Mouse (Mus musculus) spleen, postnatal 14 days (tissue): ENCODE measurements at regions not wholly inside any gene's neighbourhood (a gene's known extent, or its start where the extent isn't known, plus 50 kb on each side); places are given as distances from the start of the nearest gene placed in this dataset.

Experiments used
- DNase-seq, 2 experiments: peaks; one replicate each; pipeline ENCODE4 v3.0.0; 2021 to 2022; ENCODE audit warnings: low spot score in 2 of 2

GRCm38 (mm10) chr15:31673038-31673437 lies 71.4 kb downstream of the Fam173b start:
- no peak for DNase-seq

DNA sequence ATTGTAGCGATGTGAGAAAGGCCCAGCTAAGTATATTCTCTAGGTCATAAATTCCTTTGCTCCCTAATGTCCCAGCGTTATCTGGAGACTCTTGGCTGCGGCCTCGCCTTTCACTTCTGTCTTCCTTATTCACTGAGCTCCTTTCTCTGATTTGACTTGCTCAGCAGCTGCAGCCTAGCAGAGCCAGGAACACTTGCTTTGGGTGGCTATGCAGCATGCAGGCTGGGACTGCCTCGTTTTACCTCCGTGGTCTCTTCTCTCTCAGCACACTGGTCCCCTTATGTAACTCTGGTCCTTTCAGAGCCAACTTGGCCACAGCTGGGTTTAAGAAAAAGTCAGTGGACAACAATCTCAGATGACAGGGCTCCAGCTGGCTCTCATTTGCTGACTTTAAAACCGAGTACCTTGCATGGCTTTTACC lies 75.1 kb downstream of the Fam173b start:
- no peak for DNase-seq

DNA sequence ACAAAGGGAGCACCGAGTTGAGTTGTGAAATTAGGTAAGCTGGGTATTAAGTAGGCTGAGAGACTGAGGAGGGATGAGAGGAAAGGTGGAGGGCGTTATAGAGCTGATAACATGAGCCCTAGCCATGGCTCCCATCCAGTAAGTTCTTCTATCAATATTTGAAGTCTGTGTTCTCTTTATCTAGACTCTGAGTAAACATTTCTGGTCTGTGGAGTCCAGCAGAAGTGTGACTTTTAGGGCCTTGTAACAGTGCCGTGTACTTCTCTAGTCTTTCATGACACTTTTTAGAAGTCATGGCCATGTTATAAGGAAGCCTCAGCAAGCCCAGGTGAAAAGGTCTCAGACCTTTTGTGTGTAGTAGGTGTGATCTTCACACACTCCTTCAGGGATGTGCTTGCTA lies 91.5 kb downstream of the Fam173b start:
- DNase-seq: no peak

DNA sequence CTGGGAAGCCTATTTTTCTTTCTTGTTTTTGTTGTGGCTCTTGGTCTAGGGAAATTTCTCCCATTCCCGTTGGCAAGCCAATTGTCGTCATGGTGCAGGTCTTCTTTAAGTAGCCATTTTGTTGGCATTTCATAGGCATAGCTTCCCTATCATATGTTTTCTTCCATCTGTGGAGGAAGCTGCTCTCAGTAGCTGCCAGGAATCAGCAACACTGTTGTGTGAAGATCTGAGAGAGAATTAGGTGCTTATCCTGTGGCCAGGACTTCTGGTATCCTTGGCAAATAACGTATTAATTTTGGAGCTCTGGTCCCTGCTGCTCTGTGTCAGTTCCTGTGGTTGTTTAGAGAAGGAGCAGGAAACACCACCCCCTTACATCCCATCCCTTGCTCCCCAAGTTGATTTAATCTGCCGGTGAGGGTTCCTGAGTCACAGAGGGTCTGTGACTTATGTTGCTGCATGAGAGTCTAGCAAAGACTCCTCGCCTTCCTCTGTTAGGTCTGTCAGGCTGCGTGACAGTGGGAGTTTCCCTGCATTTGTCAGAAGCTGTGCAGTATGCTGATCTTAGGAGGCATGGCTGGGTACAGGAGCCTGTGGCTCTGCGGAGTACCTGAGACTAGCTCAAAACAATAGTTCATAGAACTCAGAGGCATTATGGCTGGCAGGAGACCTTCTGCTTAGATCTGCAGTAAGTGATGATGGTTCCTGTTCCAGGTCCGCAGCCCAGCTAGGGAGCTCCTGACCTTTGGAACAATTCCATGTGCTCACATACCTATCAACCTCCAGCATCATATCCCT lies 93.4 kb downstream of the Fam173b start:
- DNase-seq: no peak

GRCm38 (mm10) chr15:31703400-31703799 lies 101.7 kb downstream of the Fam173b start:
- no peak for DNase-seq

- no peak for DNase-seq
Measured at GRCm38 (mm10) chr15:31707416-31707815, 105.8 kb downstream of the Fam173b start.

- no peak for DNase-seq
Measured at GRCm38 (mm10) chr15:31721019-31721418, 119.4 kb downstream of the Fam173b start.

DNA sequence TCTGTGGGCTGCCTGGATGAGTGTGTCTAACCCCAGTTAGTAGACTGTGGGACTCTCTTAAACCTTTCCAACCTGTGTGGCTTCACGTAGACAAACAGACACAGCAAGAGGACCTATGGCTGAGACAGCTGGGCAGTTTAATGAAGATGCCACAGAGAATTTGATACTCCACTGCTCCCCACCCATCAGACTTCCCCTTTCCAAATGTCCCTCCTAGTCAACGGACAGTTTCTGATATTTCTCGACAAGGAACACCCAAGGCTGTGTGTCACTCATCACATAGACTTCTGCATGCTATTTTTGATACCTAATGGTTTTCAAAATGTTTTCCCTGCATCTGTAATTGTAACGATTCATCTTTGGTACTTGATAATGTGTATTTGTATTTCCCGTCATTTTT lies 120.8 kb downstream of the Fam173b start:
- no peak for DNase-seq

DNA sequence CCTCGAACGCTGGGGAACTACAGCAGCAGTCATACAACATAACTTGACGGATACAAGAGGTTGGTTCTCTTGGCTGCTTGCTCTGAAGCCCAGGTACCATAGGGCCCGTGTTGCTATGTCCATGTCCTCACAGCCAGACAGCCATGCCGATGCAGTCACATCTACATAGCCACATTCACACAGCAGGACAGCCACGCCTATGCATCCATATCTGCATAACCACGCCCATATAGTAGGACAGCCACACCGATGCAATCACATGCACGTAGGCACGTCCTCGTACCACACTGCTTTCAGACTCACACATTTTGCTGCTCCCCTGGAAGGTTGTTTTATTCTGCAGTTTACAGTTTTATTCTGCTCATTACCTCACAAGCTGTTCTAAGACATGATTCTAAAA lies 122.6 kb downstream of the Fam173b start:
- no peak for DNase-seq

DNA sequence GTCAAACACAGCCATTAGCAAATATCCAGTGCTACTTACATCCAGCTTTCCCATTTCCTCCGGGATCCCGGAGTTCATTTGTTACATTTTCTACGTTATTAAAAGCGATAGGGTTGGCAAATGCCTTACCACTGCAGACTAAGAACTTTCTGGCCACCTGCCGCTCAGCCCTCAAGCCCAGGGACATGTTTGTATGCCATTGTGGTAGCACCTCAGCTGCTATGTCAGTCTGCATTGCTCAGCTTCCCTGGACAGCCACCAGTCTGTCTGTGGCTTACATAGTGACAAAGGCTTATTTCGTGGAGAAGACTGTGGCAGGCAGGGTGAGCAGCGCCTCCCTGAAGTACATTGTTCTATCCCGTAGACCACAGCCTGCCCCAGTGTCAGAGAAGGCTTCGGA lies 127.5 kb downstream of the Fam173b start:
- no peak for DNase-seq

DNA sequence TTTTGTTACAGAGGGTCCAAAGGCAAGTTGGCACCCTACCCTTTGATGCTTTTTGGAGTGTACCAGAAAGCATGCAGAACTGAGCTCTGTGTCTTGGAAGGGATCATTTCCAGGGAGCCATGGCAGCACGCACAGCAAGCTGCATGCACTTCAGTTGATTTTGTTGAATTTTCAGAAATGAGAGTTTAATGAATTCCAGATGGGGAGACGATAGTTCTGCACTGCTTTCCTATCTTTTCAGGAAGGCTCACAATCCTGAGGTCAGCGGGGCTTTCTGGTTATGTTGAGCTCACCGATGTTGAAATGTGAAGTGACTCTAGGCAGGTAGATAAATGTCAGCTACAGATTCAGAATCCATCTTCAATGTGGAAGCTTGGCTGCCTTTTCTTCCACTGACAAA lies 140.0 kb downstream of the Fam173b start:
- no peak for DNase-seq

DNA sequence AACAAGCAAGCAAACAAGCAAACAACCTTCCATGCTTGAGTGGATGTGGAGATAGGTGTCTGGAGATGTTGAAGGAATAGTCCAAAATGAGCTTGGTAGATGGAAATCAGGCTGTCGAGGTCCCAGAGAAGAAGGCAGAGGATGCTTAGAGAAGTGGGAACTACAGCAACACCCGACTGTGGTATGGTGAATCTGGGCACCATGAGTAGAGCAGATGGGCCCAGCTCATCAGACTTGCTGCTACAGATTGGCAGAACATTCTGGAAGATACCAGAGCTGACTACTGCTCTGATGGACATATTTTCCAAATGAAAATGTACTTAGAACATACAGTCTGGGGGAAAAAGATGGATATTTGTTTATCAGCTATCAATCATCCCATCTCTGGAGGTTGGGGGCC lies 142.9 kb downstream of the Fam173b start:
- DNase-seq: no peak

- no peak for DNase-seq
Measured at GRCm38 (mm10) chr15:31752632-31753031, 151.0 kb downstream of the Fam173b start.

- DNase-seq: no peak
Measured at GRCm38 (mm10) chr15:31753578-31754281, 152.1 kb downstream of the Fam173b start.

DNA sequence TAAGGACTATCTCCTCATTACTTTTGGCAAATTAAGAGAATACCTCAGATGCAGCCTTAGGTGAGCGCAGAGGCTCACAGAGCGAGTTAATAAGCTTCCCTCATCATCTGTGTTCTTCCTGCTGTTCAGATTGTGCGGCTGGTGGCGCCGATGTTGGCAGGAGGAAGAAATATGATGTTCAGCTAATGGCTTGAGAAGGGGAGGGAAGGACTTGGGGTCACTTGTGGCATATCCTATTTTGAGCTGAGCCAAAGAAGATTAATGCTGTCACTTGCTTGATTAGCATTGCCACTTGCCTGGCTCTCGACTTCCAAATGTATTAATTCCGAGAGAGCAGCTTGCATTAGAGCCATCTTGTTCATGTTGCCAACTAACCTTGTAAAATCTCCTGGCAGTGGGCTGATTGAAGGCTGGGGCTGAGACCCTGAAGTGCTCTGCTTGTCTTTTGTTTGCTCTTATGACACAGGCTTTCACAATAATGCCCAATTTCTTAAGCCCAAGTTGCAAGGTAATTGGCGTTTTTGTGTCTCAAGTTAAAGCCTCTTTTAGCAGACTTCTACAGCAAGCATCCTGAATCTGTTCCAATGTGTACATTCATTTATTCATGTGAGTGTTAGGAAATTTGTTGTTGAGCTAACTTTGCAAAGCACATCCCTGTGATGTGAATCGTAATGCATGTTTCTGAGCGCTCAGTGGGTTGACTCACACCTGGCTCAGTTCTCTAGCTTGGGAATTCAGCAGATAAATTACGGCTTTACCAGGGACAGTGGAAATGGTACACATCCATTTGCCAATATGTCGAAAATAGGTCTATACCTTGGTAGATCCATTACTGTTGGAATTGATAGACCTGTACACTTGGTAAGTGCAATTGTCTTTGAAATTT lies 167.6 kb downstream of the Fam173b start:
- DNase-seq: no peak

DNA sequence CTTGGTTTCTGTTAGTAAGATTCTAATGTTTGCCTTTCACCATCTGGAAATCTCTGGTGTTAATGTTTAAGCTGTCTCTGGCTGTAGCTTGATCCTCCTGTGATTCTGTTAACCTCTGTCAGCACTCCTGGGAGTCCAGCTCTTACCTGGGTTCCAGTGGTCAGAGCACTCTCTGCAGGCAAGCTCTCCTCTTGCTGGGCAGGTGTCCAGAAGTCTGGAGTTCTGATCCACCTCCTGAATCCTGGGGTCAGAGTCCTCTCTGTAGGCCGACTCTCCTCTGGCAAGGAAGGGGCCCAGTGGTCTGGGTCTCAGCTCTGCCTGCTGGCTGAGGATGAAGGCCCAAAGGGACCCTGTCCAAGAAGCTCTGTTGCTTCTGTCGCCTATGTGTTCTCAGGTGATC lies 181.4 kb downstream of the Fam173b start:
- no peak for DNase-seq

- DNase-seq: no peak
Measured at GRCm38 (mm10) chr15:31785022-31785421, 183.4 kb downstream of the Fam173b start.

DNA sequence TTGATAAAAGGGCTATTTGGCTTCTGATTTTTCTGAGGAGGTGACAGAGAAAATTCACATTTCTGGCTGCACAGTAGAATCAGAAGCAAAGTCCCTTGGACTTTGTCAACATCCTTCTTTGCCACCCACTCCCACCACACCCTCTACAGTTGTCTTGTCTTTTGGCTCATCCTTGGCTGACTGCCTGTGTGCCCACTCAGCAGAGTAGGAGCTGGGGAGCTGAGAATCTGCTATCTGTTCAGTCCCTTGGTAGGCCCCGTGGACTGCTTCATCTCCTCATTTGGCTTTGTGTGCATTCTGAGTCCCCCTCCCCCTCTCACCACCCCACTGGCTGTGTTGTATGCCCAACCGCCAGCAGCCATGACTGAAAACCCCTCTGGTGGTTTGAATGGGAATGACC lies 197.2 kb downstream of the Fam173b start:
- DNase-seq: no peak

DNA sequence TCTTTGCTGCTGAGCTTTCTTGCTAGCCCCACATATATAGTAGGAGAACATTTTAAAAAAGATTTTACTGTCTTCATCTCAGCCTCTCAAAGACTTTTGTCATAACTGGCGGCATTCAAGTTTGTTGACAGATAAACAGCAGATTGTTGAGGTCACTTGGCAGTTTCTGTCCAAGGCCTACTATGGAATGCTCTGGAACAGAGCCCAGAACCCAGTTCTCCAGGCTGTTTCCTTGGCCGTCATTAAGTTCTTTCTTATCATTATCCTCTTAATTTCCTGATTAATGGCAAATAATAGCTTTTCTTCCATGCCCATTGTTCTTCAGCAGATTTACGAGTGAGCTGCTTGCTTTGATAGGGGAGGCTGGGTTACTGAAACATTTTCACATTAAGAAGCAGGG lies 203.9 kb downstream of the Fam173b start:
- DNase-seq: no peak

- DNase-seq: no peak
Measured at GRCm38 (mm10) chr15:31815551-31815950, 213.9 kb downstream of the Fam173b start.

GRCm38 (mm10) chr15:31819219-31819618 lies 217.6 kb downstream of the Fam173b start:
- DNase-seq: no peak

DNA sequence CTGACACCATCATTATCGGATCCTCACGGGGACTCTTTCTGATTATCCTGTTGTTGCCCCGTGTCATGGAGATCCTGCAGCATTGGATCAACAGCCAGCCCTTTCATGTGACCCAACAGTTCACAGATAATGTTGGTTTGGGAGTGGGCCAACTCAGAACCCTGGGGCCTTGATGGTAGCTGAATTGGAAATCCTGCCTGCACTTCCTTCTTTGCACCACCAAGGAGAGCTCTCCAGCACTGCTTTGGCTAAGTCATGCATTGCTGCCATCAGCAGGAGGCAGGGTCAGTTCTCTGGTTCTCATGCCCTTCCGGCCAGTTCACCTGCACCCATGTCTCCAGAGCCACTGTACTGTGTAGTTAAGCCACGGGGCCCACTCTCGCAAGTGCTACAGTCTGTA lies 225.6 kb downstream of the Fam173b start:
- DNase-seq: no peak
